Mouse (Mus musculus) retina, embryonic 14.5 days (tissue): ENCODE measurements around the gene Cage1.

Experiments
- DNase-seq: peaks from one replicate; pipeline ENCODE4 v3.0.0-alpha.2; 2015; ENCODE audit warnings: low spot score

Gene Cage1

GRCm38 (mm10) chr13:38010444-38010910 is 26.4 kb downstream of the Cage1 start:
- DNase-seq: no peak

DNA sequence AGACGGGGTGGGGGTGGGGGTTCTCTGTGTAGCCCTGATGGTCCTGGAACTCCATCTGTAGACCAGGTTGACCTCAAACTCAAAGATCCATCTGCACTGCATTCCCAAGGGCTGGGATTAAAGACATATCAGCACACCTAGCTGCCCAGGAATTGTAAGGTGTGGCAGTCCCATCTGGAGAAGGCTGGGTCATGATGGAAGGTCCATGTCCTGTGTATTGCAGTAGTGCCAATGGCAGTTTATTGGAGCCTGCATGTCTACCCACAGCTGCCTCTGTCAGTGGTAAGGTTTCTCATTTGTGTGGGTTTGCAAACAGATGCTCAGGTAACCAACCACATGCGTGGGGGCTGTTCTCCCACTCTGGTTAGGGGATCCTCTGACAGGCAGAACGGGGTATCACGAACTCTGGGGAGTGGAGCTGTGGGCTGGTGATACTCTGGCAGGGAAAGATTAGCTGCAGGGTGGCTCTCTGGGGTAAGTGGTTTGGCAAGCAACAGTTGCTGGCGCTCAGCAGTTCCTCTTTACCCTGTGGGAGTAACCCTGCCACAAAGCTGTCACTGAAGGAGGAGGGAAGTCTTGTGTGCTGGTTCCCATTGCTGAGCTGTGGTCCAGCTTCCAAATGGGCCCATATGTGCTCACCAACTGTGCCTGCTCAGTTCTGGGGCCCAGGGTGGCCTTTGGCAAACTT is 27.0 kb downstream of the Cage1 start:
- DNase-seq: no peak

- no peak for DNase-seq
Measured at GRCm38 (mm10) chr13:38007972-38008371, 28.9 kb downstream of the Cage1 start.

DNA sequence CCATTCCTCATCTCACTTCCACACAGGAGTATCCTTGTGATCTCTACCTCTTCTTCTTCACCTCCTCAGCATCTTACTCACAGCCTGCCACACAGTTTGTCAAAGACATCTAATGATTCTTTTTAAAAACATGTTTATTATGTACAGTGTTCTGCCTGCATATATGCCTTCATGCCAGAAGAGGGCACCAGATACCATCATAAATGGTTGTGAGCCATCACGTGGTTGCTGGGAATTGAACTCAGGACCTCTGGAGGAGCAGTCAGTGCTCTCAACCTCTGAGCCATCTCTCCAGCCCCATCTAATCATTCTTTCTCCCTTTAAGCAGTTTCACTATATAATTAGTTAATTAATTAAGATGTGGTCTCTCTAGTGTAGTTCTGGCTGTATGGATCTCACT is 34.4 kb downstream of the Cage1 start:
- DNase-seq: no peak

GRCm38 (mm10) chr13:37999713-38000112 is 37.2 kb downstream of the Cage1 start:
- no peak for DNase-seq

DNA sequence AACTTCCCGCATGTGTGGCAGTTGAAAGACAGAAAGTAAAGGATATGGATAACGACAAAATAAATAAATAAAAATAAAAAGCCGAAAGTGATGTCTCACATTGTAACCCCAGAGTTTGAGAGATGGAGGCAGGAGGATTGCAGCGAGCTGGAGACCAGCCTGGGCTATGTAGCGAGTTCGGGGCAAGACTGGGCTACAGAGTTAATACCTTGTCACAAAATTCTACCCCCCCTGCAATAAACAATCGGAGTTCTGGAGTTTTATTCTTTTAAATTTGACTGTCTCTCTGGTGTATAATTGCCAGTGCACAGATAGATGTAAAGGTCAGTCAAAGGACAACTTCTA is 42.5 kb downstream of the Cage1 start:
- no peak for DNase-seq

DNA sequence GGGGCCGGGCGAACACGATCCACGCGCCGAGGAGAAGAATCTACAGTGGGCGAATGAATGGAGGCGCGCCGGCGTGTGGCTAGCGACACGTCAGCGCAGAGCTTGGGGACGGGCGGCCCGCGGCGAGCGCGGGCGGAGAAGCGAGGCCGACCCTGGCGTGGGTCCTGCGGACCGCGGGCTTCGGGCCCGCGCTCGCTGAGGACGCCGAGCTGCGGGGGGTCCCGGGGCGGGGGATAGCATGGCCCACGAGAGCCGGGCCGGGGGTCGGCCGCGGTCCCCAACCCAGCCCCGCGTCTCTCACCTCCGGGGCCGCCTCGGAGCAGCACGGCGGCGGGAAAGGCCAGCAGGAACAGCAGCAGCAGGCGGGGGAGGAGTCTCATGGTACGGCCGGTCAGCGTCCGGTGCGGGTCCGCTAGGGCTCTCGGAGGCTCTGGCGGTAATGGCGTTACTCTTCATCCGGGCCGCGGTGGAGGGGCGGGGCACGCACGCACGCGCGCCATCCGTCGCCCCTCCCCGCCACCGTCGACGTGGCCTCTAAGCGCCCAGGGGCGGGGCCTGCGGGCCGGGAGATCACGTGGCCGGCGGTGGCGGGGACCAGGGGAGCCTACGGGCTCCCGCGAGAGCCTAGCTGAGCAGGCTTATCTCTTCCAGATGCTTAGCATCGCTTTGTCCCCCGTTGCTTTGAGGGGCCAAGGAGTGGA is 43.0 kb downstream of the Cage1 start, which contains the start of gene Ssr1:
Gene Ssr1 (minus strand): TSS at position 514 of the 701 bp plus-strand sequence.
- peak; percentile 95 for DNase-seq

- peak; percentile 10 for DNase-seq
Measured at GRCm38 (mm10) chr13:37993376-37993703, 43.5 kb downstream of the Cage1 start.

- DNase-seq: peak; percentile 13
Measured at GRCm38 (mm10) chr13:37992638-37993371, 44.1 kb downstream of the Cage1 start.

DNA sequence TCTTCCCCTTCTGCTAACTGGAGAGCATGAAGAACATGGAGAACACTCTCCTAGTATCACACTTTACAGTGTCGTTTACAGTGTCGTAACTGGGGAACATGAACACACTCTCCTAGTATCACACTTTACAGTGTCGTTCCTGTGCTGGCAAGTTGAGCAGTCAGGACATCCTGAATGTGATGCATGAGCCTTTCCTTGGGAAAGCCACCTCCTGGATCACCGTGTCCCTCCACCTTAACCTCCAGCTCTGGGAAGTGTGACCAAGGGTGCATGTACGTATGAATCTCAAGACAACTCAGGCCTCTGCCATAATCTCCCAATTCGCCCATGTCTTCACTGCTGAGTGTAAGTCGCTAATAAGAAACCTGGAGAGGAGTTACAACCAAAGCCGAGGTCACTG is 47.2 kb downstream of the Cage1 start:
- DNase-seq: no peak

GRCm38 (mm10) chr13:37986166-37986565 is 50.7 kb downstream of the Cage1 start:
- no peak for DNase-seq

- DNase-seq: no peak
Measured at GRCm38 (mm10) chr13:37981063-37981462, 55.8 kb downstream of the Cage1 start.

DNA sequence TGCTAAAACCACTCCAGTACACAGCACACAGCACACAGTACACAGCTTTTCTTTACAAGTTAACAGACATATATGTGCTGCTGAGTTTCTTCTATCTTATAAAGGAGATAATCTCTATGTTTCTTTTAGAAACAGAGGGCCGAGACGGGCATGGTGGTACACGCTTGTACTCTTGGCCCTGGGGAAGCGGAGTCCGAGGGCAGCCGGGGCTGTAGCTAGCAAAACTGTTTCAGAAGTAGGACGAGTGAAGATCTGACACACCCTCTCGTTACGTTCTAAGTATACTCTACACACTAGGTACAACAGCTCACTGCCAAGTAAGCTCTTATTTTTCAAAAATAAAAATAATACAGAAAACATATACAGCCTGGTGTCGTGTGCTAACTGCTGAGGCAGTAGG is 56.5 kb downstream of the Cage1 start:
- no peak for DNase-seq

DNA sequence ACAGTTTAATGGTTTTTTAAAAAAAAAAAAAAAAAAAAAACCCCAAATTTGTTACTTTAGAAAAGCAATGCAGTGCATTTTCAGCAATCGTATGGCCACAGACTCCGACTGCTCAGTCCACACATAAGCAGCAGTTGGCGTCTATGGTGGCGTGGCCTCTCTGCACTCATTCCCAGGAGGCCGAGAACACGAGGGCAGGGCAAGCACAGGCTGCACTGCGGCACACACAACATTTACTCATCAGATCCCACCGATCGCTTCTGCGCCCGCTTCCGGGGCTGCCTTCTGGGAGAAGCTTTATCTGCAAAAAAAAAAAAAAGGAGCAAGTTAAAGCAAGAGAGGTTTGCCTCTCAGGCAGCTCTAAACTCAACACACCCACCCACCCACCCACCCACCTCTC is 57.4 kb downstream of the Cage1 start:
- no peak for DNase-seq

- no peak for DNase-seq
Measured at GRCm38 (mm10) chr13:37974731-37975130, 62.1 kb downstream of the Cage1 start.

DNA sequence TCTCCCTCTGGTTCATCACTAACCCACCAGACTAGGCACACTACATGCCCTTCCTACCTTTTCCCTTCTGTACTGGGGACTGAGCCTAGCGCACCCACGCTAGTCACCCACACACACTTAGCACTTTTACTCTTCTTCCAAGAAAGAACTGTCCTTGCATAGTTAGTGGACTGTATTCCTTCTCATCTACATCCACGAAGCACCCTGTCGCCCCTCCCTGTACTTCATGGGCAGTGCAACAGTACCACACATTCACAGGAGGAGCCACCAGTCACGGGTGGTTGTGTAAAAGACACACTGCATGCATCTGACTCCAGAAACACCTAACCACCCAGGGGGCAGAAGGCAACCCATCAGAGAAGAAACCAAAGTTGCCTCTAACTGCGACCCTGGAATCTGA is 62.8 kb downstream of the Cage1 start:
- DNase-seq: no peak

DNA sequence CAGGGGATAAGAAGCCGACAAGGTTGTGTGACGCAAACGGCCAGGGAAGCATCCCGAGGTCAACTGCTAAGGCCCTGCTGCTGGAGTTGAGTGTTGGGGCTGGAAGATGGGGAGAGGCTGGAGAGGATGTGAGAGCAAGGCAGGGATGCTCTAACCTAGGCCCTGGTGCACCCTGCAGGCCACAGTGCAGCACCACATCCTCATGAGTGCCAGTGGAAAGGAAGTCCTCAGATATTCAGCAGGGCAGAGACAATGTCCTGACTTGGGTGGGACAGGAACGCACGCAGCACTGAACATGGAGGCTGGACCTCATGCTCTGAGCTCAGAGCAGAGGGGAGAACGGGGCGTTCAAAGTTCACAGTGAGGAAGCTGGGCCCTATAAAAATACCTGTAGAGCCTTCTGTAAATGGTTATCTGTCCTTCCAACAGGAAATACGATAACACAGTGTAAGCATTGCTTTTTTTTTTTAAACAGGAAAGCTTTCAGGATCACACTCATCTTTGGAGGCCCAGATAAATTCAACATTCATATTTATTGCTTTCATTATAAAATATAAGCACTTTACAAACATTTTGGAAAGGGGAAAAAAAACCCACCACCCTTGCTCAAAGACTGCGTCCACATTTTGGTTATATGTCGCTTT is 65.9 kb downstream of the Cage1 start:
- no peak for DNase-seq

GRCm38 (mm10) chr13:37969988-37970387 is 66.9 kb downstream of the Cage1 start:
- no peak for DNase-seq

DNA sequence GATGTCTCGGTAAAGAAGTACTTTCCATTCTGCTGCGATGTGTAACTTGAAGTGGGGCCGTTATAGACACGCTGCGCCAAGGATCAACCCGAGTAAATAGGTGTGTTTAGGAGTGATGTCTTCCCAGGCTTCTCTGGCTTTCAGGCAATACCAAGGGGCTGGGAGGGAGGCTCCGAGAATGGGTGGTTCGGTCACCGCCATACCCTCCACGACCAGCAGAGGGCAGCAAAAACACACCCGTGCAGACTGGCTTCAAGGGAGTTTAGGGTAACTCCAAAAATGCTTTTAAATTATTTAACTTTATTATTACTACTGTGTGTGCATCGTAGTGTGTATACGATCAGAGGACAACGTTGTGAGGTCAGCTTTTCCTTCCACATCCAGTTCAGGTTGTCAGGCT is 67.5 kb downstream of the Cage1 start:
- DNase-seq: peak; percentile 89

DNA sequence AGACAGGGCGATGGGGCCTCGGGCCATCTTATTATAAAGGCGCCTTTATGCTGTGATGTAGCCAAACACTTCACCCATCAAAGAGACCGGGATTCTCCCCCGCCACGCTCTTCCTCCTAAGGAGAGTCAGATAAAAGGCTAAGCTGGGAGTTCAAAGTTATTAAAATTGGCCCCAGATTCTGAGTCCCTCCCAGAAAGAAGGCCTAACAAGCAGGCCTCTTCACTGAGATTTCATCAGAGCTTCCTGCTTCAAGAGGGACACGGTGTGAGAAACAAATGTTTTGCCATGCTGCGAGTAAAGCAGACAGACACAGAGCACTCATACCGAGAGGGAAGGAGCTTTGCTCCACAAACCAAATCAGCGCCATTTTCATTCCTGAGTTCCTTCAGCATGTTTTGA is 69.3 kb downstream of the Cage1 start:
- no peak for DNase-seq

- DNase-seq: peak; percentile 69
Measured at GRCm38 (mm10) chr13:37967052-37967437, 69.8 kb downstream of the Cage1 start.

DNA sequence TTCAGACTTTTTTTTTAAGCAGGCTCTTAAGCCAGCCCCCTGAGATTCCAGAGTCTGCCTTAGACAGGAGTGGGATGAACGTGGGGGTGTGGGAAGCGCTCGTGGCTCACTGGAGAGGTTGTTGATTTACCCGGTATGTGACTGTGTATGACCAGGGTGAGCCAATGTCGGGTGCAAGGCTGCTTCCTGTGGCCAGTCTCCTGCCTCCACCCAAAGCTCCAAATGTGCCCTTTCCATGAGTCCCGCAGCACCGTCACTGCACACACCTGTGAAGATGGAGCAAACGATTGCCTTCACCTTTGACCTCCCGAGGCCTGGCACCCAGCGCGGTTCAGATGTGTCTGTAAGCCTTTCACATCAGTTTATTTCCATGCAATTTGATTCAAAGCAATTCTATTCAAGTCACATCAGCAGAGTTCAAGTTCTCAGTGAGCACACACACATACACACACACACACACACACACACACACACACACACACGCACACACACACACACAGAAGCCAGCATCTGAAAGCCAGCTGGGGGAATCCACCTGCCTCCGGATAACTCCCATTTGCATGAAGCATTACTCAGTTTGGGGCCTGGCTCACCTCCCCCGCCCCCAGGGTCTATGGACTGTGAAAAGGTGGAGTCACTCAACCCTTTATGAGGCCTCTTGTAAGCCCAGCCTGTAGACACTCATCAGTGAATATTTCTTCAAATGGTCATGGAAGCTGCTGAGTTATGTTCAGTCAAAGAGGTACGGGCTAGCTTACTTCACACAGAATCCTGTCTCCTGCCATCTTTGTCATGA is 70.4 kb downstream of the Cage1 start:
- no peak for DNase-seq
